Mouse (Mus musculus) forebrain, embryonic 15.5 days (tissue): ENCODE results near the gene Olfr142. TPM values are rescaled to one million over a fixed set of nuclear protein-coding genes. Genes with fewer than 3 reads are reported as not detected.
"Not testable (repeated sequence)": the region's sequence is repeated elsewhere in the genome, so short reads cannot be mapped to it uniquely, and the experiment has no call there.

Source experiments
- ATAC-seq: fragments of 200-750 bp; cut with Nextera tagmentation; replicated peaks from 2 replicates; pipeline ENCODE4 v1.8.0; 2017; ENCODE audit warnings: mild to moderate bottlenecking, moderate TSS enrichment, moderate library complexity
- H3K27ac ChIP-seq: fragments of 300-500 bp; sonication (generic); replicated peaks from 2 replicates; pipeline ENCODE4 v1.5.1; 2015; ENCODE audit warnings: mild to moderate bottlenecking, inconsistent platforms
- H3K27me3 ChIP-seq: fragments of 300-500 bp; sonication (generic); 2 replicates; pipeline ENCODE4 v1.6.1; 2015; ENCODE audit warnings: inconsistent platforms
- H3K36me3 ChIP-seq: fragments of 300-500 bp; sonication (generic); 2 replicates; pipeline ENCODE4 v1.6.1; 2015; ENCODE audit warnings: mild to moderate bottlenecking, inconsistent platforms
- H3K4me1 ChIP-seq: fragments of 300-500 bp; sonication (generic); 2 replicates; pipeline ENCODE4 v1.6.1; 2015; ENCODE audit warnings: inconsistent platforms
- H3K4me2 ChIP-seq: fragments of 300-500 bp; sonication (generic); replicated peaks from 2 replicates; pipeline ENCODE4 v1.6.1; 2015; ENCODE audit warnings: mild to moderate bottlenecking, inconsistent platforms
- H3K4me3 ChIP-seq: fragments of 300-500 bp; sonication (generic); 2 replicates; pipeline ENCODE4 v1.5.1; 2015; ENCODE audit warnings: mild to moderate bottlenecking, inconsistent platforms
- H3K9ac ChIP-seq: fragments of 300-500 bp; sonication (generic); replicated peaks from 2 replicates; pipeline ENCODE4 v1.6.1; 2015; ENCODE audit warnings: mild to moderate bottlenecking, inconsistent platforms
- H3K9me3 ChIP-seq: fragments of 300-500 bp; sonication (generic); 2 replicates; pipeline ENCODE4 v1.6.1; 2016; ENCODE audit warnings: inconsistent platforms
- WGBS: fragments of 180-500 bp; shearing (Covaris S2); methylation state at CpG from one replicate; pipeline ENCODE4 v1.1.7; 2015; ENCODE audit warnings: mixed read lengths; 5-methylcytosine and 5-hydroxymethylcytosine counted together
- polyA plus RNA-seq: library from polyadenylated mRNA; unstranded; fragments of >200 nt; fragmentation: Nextera tagmentation; extraction: Ambion mirVana; gene quantifications from 2 replicates; pipeline ENCODE4 v1.2.1, GENCODE M21; 2015

Gene Olfr142
- not detected in 2 replicates for polyA plus RNA-seq

- no peak within 1 kb of the TSS for H3K27ac ChIP-seq
- no peaks in the 10 kb centered on the region for H3K9me3 ChIP-seq
- no peak within 1 kb of the TSS for H3K4me2 ChIP-seq
- no peak within 1 kb of the TSS for H3K9ac ChIP-seq
- H3K4me3 ChIP-seq: no peak within 1 kb of the TSS
- no peaks in the 10 kb centered on the region for H3K36me3 ChIP-seq
- 94% methylated on average over 4 of the region's 4 CpGs for WGBS
- H3K4me1 ChIP-seq: no peaks in the 10 kb centered on the region
- no peaks in the 10 kb centered on the region for H3K27me3 ChIP-seq
- no peak for ATAC-seq
Observed at GRCm38 (mm10) chr2:90257492-90257891, at the start of gene Olfr142. Gene Olfr142, minus strand, starts transcription at chr2:90257592.

GRCm38 (mm10) chr2:90292741-90293140, 35.3 kb upstream of the Olfr142 start, which contains the start of gene Olfr1272:
Gene Olfr1272, minus strand, starts transcription at chr2:90292841.
- WGBS: 83% methylated on average over 6 of the region's 6 CpGs
- no peak for ATAC-seq
- H3K4me1 ChIP-seq: no peaks in the 10 kb centered on the region
- no peak within 1 kb of the TSS for H3K27ac ChIP-seq
- H3K9me3 ChIP-seq: no peaks in the 10 kb centered on the region
- no peak within 1 kb of the TSS for H3K9ac ChIP-seq
- no peaks in the 10 kb centered on the region for H3K27me3 ChIP-seq
- no peaks in the 10 kb centered on the region for H3K36me3 ChIP-seq
- H3K4me2 ChIP-seq: no peak within 1 kb of the TSS
- H3K4me3 ChIP-seq: no peak within 1 kb of the TSS

- no peaks in the 10 kb centered on the region for H3K4me1 ChIP-seq
- H3K27ac ChIP-seq: no peak within 1 kb of the TSS
- ATAC-seq: no peak
- H3K9me3 ChIP-seq: no peaks in the 10 kb centered on the region
- H3K4me3 ChIP-seq: no peak within 1 kb of the TSS
- H3K9ac ChIP-seq: no peak within 1 kb of the TSS
- H3K36me3 ChIP-seq: no peaks in the 10 kb centered on the region
- no peak within 1 kb of the TSS for H3K4me2 ChIP-seq
- no peaks in the 10 kb centered on the region for H3K27me3 ChIP-seq
- WGBS: 84% methylated on average over 2 of the region's 2 CpGs
Observed at GRCm38 (mm10) chr2:90270932-90271331, 13.5 kb upstream of the Olfr142 start, which contains the start of gene Olfr1271. Gene Olfr1271, minus strand, starts transcription at chr2:90271032.

- not testable (repeated sequence) for H3K9me3 ChIP-seq, H3K4me2 ChIP-seq, ATAC-seq, H3K4me1 ChIP-seq, H3K27me3 ChIP-seq, H3K36me3 ChIP-seq, H3K9ac ChIP-seq, H3K27ac ChIP-seq, H3K4me3 ChIP-seq
- no CpG with 5 or more reads among the region's 6 CpGs for WGBS
Observed at GRCm38 (mm10) chr2:90224393-90224792, 33.0 kb downstream of the Olfr142 start, which contains the start of gene Olfr1506. Gene Olfr1506, minus strand, starts transcription at chr2:90224493.

Other genes starting within 250 kb of the Olfr142 start
- not detected in 2 replicates for gene Olfr1263, start 245.5 kb downstream of the Olfr142 start, polyA plus RNA-seq
- gene Olfr1264, start 232.0 kb downstream of the Olfr142 start, polyA plus RNA-seq: not detected in 2 replicates
- not detected in 2 replicates for gene Olfr1265, start 222.3 kb downstream of the Olfr142 start, polyA plus RNA-seq
- not detected in 2 replicates for gene Olfr140, start 194.0 kb downstream of the Olfr142 start, polyA plus RNA-seq
- gene Olfr1269, start 136.2 kb downstream of the Olfr142 start, polyA plus RNA-seq: not detected in 2 replicates
- gene Olfr32, start 115.3 kb downstream of the Olfr142 start, polyA plus RNA-seq: 0.05 TPM in 1 of 2 replicates, not detected in the other
- gene Olfr1270, start 104.5 kb downstream of the Olfr142 start, polyA plus RNA-seq: 0.04 TPM in 1 of 2 replicates, not detected in the other
- gene Olfr1506, start 33.1 kb downstream of the Olfr142 start, polyA plus RNA-seq: not detected in 2 replicates
- not detected in 2 replicates for gene Olfr1271, start 13.4 kb upstream of the Olfr142 start, polyA plus RNA-seq
- gene Olfr1272, start 35.2 kb upstream of the Olfr142 start, polyA plus RNA-seq: not detected in 2 replicates
- gene Gm13769, start 64.6 kb upstream of the Olfr142 start, polyA plus RNA-seq: not detected in 2 replicates
- gene Olfr1274-ps, start 141.1 kb upstream of the Olfr142 start, polyA plus RNA-seq: not detected in 2 replicates